Comparison of ENCODE assay signal across 8 mouse cellular contexts in the genomic region with DNA sequence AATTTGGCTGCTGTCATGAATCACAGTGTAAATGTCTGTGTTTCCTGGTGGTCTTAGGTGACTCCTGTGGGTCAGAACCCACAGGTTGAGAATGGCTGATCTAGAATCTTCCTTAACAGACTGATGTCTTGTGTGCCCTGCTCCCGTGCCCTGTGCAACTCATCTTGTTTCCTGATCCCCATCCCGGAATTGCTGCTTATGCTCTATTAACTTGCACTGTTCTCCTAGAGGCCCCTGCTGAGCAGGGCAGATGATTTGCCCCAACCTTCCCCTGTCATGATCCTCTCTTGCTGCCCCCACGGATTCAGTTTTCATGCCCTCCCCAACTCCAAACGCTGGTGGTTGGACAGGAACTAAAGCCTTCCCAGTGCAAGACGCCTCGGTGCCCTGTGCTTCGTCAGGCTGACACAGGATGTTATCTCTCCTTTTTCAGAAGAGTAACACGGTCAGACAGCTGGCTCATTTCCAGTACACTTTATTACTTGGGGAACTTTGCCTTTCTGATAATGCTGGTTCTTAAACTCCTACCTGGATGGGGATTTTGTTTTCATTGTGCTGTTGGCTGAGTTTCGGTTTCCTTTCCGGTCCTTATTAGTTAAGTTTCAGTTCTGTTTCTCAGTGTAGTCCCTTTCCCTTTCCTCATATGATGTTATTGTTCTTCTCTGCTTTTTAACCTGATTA. TPM values are rescaled to one million over a fixed set of nuclear protein-coding genes. Genes with fewer than 3 reads are reported as not detected.
A peak's percentile ranks its signal among the peaks of the same experiment; 100 is the strongest.
DNase-seq lines count a peak whose midpoint lies in the region; ATAC-seq and TF ChIP-seq lines count a peak whose summit lies in the region.

No protein-coding gene starts in this region.

- H3K9me3 ChIP-seq in kidney, embryonic 14.5 days (ENCODE audit: control insufficient read depth, low read length): no peaks in the 10 kb centered on the region

- DNase-seq in layer of hippocampus, adult 2 months (ENCODE audit: low spot score in 2 of 2): no peak
- DNase-seq in layer of hippocampus, postnatal 10 days (ENCODE audit: low spot score in 2 of 2): no peak
- no peak for DNase-seq in cerebellum, adult 18-20 months
- no peak for DNase-seq in cerebellum, postnatal 4 days (ENCODE audit: low spot score in 2 of 2)
- DNase-seq in gastrocnemius, postnatal 10 days: no peak

- peak; percentile 62; the same call in 1 of the 2 replicates for ATAC-seq in erythroblast, adult 5-6 weeks (replicated peaks; ENCODE audit: low FRiP score, poor library complexity, severe bottlenecking)
- peak; percentile 83 for ATAC-seq in kidney, embryonic 14.5 days (ENCODE audit: low FRiP score, low TSS enrichment)
- ATAC-seq in megakaryocyte, adult 5-6 weeks (ENCODE audit: poor library complexity, severe bottlenecking): peak; percentile 81

- no peak overlapping the region for H3K9ac ChIP-seq in kidney, embryonic 14.5 days (ENCODE audit: low read depth, low read length)

- no peaks in the 10 kb centered on the region for H3K27me3 ChIP-seq in kidney, embryonic 14.5 days (ENCODE audit: control insufficient read depth, insufficient read depth, low read length)

- no peak overlapping the region; the same call in 1 of the 2 replicates for H3K27ac ChIP-seq in layer of hippocampus, adult 2 months
- H3K27ac ChIP-seq in kidney, embryonic 14.5 days (ENCODE audit: low read depth, low read length): peak overlapping the region; percentile 3; the same call in 1 of the 2 replicates

- 21% methylated on average over 10 of the region's 10 CpGs for WGBS in kidney, embryonic 14.5 days

- peak overlapping the region; percentile 34 for H3K4me3 ChIP-seq in layer of hippocampus, adult 2 months
- peak overlapping the region; percentile 3; the same call in 1 of the 2 replicates for H3K4me3 ChIP-seq in kidney, embryonic 14.5 days (ENCODE audit: low read length)

- H3K36me3 ChIP-seq in kidney, embryonic 14.5 days (ENCODE audit: control insufficient read depth, insufficient read depth, low read length): no peaks in the 10 kb centered on the region

- no peaks in the 10 kb centered on the region for H3K4me1 ChIP-seq in kidney, embryonic 14.5 days (ENCODE audit: control insufficient read depth, insufficient read depth, low read length)

- H3K4me2 ChIP-seq in kidney, embryonic 14.5 days (replicated peaks; ENCODE audit: low read depth, low read length): peak overlapping the region; percentile 10

- TF ChIP-seq CTCF in layer of hippocampus, adult 2 months (conservative IDR thresholded peaks at IDR 0.05): no peak

RNA-seq across cellular contexts. Expression of a gene that starts 18.6 kb away (rescaled TPM):
- 10 to 100 TPM; 17.7 to 20.0 TPM for total RNA-seq in layer of hippocampus, adult 2 months (2021)
- total RNA-seq in layer of hippocampus, postnatal 10 days (2021): 10 to 100 TPM; 19.7 to 20.7 TPM
- 4.2 and 15.7 TPM in 2 replicates for total RNA-seq in erythroblast, adult 5-6 weeks (2015; ENCODE audit: low replicate concordance)
- total RNA-seq in erythroblast, adult 5-6 weeks (2017; ENCODE audit: low replicate concordance): 2.8 and 3.2 TPM in 2 replicates
- 3.3 and 5.0 TPM in 2 replicates for polyA plus RNA-seq in kidney, embryonic 14.5 days (2014; fragmentation: Nextera tagmentation; extraction: Ambion mirVana)
- total RNA-seq in megakaryocyte, adult 5-6 weeks (2015): 24.7 and 25.8 TPM in 2 replicates
- 19.1 TPM in 2 replicates for total RNA-seq in megakaryocyte, adult 5-6 weeks (2017)
- 1 to 10 TPM; 6.6 to 8.4 TPM for total RNA-seq in gastrocnemius, postnatal 10 days (2021)
